Mouse (Mus musculus): Measurements from ENCODE around the gene Zscan2. TPM values are rescaled to one million over a fixed set of nuclear protein-coding genes. Genes with fewer than 3 reads are reported as not detected.
A peak's percentile ranks its signal among the peaks of the same experiment; 100 is the strongest.

Gene Zscan2
- total RNA-seq, 2 experiments from 2014 or later, result 15.9 to 16.5 TPM

DNA sequence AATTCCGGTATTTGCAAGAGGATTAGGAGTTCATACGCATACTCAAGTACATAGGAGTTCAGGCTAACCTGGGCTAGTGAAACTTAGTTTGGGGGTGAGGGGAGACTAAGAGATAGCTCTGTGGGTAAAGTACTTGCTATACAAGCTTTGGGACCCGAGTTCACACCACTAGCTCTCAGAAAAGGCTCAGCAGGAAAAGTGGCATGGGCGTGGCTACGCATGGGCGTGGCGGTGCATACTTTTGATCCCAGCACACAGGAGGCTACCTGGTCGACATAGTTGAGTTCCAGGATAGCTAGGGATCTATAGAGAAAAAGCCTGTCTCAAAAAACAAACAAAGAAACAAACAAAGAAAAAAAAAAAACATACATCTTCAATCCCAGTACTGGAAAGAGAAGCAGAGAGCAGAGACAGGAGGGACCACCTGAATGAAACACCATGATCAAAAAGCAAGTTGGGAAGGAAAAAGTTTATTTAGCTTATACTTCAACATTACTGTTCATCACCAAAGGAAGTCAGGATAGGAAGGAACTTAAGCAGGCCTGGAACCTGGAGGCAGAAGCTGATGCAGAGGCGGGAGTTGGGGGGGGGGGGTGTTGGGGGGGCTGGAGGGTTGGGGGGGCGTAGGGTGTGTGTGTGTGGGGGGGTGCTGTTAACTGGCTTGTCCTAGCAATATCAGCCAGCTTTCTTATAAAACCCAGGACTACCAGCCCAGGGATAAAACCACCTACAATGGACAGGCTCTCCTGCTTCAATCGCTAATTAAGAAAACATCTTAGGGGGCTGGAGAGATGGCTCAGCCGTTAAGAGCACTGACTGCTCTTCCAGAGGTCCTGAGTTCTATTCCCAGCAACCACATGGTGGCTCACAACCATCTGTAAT lies 26.8 kb upstream of the Zscan2 start:
- no peak for TF ChIP-seq CTCF (IDR thresholded peaks at IDR 0.05)
- DNase-seq (ENCODE audit: extremely low spot score in 1 of 2, low spot score in 2 of 2), result no peak
- H3K27ac ChIP-seq, result no peak overlapping the region
- intact Hi-C loops (cut with DNase I), result no loop called here
- no peak overlapping the region for H3K4me3 ChIP-seq

DNA sequence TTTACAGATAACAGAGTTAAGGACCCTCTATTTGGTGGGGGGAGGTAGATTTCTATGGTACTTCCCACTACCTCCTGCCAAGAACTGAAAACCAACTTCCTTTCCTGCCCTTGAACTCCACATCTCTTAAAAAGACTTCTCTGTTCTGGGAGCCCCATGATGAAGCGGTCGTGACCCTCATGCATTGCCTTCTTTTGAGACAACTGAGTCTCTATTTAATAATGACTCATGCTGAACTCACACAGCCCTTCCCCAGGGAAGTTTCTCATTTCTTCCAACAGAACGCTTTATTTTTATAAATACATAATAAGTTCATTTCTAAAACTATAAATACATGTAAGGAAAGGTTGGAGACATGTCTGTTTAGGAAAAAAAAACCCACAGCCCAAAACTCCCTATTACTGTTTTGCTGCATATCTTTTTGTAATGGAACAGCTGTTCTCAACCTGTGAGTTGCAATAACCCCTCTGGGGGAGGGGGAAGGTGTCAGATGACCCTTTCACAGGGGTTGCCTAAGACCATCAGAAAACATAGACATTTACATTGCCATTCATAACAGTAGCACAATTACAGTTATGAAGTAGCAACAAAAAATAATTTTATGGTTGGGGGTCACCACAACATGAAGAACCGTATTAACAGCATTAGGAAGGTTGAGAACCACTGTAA lies 24.6 kb upstream of the Zscan2 start:
- H3K27ac ChIP-seq, result no peak overlapping the region
- no peak for TF ChIP-seq CTCF (IDR thresholded peaks at IDR 0.05)
- DNase-seq (ENCODE audit: extremely low spot score in 1 of 2, low spot score in 2 of 2), result no peak
- no peak overlapping the region for H3K4me3 ChIP-seq
- intact Hi-C loops (cut with DNase I), result no loop called here

DNA sequence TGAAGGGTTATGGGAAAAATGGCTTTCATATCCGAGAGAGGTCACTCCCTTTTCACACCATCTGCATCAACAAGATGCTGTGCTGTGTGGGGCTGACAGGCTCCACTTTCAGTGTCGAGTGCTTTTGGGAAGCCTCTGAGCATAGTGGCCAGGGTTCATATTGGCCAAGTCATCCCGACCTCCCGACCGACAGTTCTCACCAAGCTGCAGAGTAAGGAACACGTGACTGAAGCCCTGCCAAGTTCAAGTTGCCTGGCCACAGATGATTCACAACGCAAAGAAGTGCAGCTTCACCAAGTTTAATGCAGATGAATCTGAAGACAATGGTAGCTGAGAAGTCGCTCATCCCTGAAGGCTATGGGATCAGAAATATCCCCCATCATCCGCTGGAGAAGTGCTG lies 23.0 kb upstream of the Zscan2 start:
- H3K4me3 ChIP-seq, result no peak overlapping the region
- no peak for TF ChIP-seq CTCF (IDR thresholded peaks at IDR 0.05)
- no peak for DNase-seq (ENCODE audit: extremely low spot score in 1 of 2, low spot score in 2 of 2)
- no peak overlapping the region for H3K27ac ChIP-seq
- intact Hi-C loops (cut with DNase I), result no loop called here

DNA sequence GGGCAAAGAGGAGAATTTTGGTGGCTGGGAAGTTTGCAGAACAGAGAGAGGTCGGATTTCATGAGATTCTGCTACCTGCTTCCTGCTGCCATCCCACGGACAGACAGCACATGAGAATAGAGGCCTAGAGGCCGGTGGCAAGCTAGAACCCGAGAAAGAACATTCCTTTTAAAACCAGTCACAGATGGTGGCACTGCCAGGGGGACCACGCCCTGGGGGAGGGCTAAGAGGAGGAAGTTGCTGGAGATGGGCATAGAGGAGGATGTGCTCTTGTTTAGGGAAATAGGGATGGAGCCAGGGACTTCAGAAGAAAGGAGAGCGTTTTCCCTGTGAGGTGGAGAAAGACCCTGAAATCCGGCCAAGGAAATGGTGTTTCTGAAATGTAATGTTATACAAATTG lies 22.5 kb upstream of the Zscan2 start:
- TF ChIP-seq CTCF (IDR thresholded peaks at IDR 0.05), result no peak
- Histone ChIP-seq H3K4me3 (no peak overlapping the region), H3K27ac (no peak overlapping the region)
- intact Hi-C loops (cut with DNase I), result no loop called here
- no peak for DNase-seq (ENCODE audit: extremely low spot score in 1 of 2, low spot score in 2 of 2)

DNA sequence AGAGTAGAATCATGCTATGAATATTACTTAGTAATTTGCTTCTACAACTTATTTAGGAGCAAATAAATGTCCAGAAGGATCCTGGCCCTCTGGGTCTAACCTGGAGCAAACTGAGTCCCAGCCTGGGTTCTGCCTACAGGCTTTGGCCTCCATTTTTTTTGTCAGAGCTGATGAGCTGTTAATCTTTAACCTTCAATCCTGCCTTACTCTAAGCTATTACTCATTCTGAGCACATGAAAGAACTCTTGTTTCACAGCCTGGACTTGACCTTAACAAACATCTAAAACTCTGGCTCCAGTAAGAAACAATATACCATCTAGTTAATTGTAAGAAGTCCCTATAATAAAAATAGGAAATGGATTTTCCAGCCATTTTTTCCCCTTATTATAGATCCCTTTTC lies 21.0 kb upstream of the Zscan2 start:
- DNase-seq (ENCODE audit: extremely low spot score in 1 of 2, low spot score in 2 of 2), result no peak
- intact Hi-C loops (cut with DNase I), result loop anchor here (5.0 to 10.0 kb wide), 2 partner anchors 37 to 455 kb away; partner anchors contain the start of gene Fes
- Histone ChIP-seq H3K27ac (no peak overlapping the region), H3K4me3 (no peak overlapping the region)
- no peak for TF ChIP-seq CTCF (IDR thresholded peaks at IDR 0.05)

DNA sequence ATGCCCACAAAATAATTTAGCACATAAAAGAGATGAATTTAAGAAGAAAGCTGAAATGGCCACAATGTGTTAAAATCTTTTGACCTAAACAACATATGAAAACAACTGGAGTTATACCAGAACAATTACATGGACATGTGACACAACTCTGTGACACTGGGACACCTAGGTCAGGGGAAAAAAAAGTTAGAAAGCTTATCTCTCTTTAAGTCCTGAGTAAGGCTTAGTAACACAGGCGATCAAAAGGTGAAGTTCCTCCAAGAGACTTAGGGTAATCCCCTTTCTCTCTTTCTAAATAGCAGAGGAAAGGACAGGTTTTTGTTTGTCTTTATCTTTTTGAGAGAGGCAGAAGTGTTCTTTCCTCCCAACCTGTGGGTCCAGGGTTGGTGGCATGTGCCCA lies 20.5 kb upstream of the Zscan2 start:
- TF ChIP-seq CTCF (IDR thresholded peaks at IDR 0.05), result no peak
- DNase-seq (ENCODE audit: extremely low spot score in 1 of 2, low spot score in 2 of 2), result no peak
- intact Hi-C loops (cut with DNase I), result loop anchor here (5.0 to 10.0 kb wide), 2 partner anchors 38 to 455 kb away; partner anchors contain the start of gene Fes
- H3K4me3 ChIP-seq, result no peak overlapping the region
- no peak overlapping the region for H3K27ac ChIP-seq

DNA sequence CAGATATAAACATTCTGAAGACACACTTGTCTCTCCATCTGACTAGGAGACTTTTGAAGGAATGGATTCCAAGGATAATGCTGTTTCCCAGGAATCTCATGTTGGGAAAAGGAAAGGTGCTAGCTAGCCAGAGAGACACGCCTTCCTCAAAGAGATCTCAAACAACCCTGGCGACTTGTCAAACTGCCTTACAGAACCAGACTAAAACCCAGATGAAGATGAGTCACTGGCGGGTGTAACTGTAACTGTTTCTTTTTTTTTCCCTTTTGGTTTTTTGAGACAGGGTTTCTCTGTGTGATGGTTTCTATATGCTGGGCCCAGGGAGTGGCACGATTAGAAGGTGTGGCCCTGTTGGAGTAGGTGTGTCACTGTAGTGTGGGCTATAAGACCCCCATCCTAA lies 19.8 kb upstream of the Zscan2 start:
- intact Hi-C loops (cut with DNase I), result loop anchor here (5.0 to 10.0 kb wide), 2 partner anchors 39 to 456 kb away; partner anchors contain the start of gene Fes
- no peak for TF ChIP-seq CTCF (IDR thresholded peaks at IDR 0.05)
- Histone ChIP-seq H3K27ac (no peak overlapping the region), H3K4me3 (no peak overlapping the region)
- DNase-seq (ENCODE audit: extremely low spot score in 1 of 2, low spot score in 2 of 2), result peak in 1 of 2 experiments; percentile 27

DNA sequence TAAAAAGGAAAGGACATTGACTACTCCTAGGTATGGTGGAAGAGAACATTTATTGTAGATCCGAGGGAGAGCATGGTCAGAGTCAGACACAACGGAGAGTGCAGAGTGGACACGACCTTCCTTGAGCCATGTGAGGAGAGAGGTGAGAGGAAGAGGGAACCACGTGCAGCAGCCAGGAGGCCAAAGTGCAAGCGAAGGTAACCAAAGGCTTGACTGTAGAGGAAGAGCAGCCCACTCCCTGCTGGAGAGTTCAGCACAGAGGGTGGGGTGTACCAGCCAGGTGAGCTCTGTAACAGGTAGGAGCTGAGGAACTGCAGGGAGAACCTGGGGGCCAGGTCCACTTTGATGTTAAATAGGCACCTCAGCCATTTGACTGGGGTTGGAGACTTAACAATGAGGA lies 18.6 kb upstream of the Zscan2 start:
- Histone ChIP-seq H3K27ac (no peak overlapping the region), H3K4me3 (no peak overlapping the region)
- no peak for TF ChIP-seq CTCF (IDR thresholded peaks at IDR 0.05)
- DNase-seq (ENCODE audit: extremely low spot score in 1 of 2, low spot score in 2 of 2), result no peak
- intact Hi-C loops (cut with DNase I), result loop anchor here (5.0 to 10.0 kb wide), 2 partner anchors 40 to 457 kb away; partner anchors contain the start of gene Fes

DNA sequence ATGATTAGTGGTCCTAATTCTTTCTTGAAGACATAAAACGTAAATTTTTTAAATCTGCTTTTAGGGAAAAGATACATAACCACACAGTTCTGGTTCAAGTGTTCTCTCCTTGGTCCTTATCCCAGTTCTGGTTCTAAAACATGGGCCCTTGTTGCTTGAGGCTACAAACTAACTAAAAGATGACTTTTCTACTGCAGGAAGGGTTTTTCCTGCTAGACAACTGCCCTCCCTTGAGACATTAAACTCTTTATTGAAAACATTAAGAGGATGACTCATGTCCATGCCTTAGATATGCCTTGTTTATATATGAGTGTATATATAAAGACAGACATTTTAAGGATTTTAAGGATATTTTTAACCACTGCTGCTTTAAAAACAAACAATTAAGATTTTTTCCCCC lies 17.5 kb upstream of the Zscan2 start:
- Histone ChIP-seq H3K4me3 (no peak overlapping the region), H3K27ac (no peak overlapping the region)
- DNase-seq (ENCODE audit: extremely low spot score in 1 of 2, low spot score in 2 of 2), result no peak
- TF ChIP-seq CTCF (IDR thresholded peaks at IDR 0.05), result no peak
- intact Hi-C loops (cut with DNase I), result loop anchor here (5.0 to 10.0 kb wide), 2 partner anchors 41 to 458 kb away; partner anchors contain the start of gene Fes

DNA sequence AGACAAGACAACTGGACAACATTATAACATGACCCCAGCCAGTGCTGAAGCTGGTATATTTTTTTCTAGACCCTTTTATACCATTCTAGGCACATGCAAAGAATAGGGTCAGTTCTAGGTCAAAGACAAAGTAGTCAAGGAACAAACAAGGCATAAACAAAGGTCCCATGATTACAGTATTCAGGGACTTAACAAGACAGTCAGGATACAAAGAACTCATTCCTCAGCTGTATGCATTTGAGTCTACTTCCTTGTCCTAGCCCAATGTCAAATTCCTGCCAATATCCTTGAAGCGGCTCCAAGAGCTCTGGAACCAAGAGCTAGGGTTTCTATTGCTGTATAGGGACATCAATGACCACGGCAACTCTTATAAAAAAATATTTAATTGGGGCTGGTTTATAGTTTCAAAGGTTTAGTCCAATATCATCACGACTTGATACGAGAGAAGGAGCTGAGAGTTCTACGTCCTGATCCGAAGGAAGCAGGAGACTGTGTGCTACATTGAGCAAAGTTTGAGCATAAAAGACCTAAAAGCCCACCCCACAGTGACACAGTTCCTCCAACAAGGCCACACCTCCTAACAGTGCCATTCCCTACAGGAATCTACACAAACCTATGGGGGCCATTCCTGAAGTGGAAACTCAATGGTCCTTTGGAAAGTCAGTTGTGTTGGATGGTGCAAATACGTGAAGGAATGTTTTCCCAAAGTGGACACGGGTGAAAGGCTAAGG lies 16.6 kb upstream of the Zscan2 start:
- DNase-seq (ENCODE audit: extremely low spot score in 1 of 2, low spot score in 2 of 2), result no peak
- Histone ChIP-seq H3K27ac (no peak overlapping the region), H3K4me3 (no peak overlapping the region)
- no peak for TF ChIP-seq CTCF (IDR thresholded peaks at IDR 0.05)
- intact Hi-C loops (cut with DNase I), result loop anchor here (5.0 to 10.0 kb wide), 2 partner anchors 42 to 459 kb away; partner anchors contain the start of gene Fes

DNA sequence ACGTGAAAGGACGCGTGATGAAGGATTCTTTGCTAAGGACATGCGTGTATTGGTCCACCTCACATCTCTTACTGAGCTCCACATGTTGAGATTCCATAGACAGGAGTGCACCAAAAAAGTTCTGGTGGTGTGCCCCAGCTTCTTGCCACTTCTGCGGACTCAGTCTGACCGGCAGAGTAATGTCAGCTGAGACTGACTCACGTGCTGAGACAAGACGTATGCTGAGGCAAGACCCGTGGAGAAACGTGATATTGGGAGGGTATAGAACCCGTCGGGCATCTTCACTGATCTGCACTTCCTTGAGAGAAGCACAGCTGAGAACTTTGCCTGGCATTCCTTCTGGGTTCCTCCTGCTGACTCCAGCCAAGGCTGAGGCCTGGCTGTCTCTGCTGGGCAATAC lies 16.0 kb upstream of the Zscan2 start:
- no peak for TF ChIP-seq CTCF (IDR thresholded peaks at IDR 0.05)
- intact Hi-C loops (cut with DNase I), result loop anchor here (5.0 to 10.0 kb wide), 2 partner anchors 42 to 460 kb away; partner anchors contain the start of gene Fes
- no peak overlapping the region for H3K4me3 ChIP-seq
- no peak overlapping the region for H3K27ac ChIP-seq
- DNase-seq (ENCODE audit: extremely low spot score in 1 of 2, low spot score in 2 of 2), result no peak
